Mouse (Mus musculus): ENCODE data around the gene Hsd17b7.
A peak's percentile ranks its signal among the peaks of the same experiment; 100 is the strongest.

DNA sequence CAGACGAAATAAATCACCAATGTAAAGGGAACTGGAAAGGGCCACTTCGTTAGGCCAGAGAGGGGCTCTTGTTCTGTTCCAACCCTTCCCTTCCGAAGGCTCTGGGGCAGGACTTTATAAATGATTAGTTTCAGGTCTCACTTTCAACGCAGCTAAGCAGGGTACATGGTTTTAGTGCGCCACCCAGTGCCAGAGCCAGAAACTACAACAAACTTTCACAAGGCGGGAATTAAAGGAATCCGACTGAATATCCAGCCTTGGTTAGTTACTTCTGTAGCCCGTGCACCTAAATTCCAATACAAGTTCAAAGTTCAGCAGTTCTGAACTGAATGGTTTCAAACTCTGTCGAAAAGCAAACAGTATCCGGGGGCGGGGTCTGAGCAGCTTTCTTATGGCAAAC is 49.8 kb downstream of the Hsd17b7 start:
- TF ChIP-seq CTCF (IDR thresholded peaks at IDR 0.05; ENCODE audit: low read depth) (peak; percentile 83), EP300 (IDR thresholded peaks at IDR 0.05; ENCODE audit: low read depth) (no peak)

All from liver, postnatal 0 days (tissue).